Mouse (Mus musculus) ES-Bruce4 (cell line): Measurements from ENCODE around the gene Tram2. TPM values are rescaled to one million over a fixed set of nuclear protein-coding genes. Genes with fewer than 3 reads are reported as not detected.
A peak's percentile ranks its signal among the peaks of the same experiment; 100 is the strongest.

Experiments
- H3K27ac ChIP-seq: 2 replicates; pipeline ENCODE4 v1.5.1; 2012; ENCODE audit warnings: low read length, inconsistent platforms; ENCODE audit not compliant: insufficient read depth
- H3K27me3 ChIP-seq: 2 replicates; pipeline ENCODE4 v1.6.1; 2012; ENCODE audit warnings: mild to moderate bottlenecking, low read length, inconsistent platforms; ENCODE audit not compliant: control insufficient read depth, poor library complexity, insufficient read depth, severe bottlenecking
- H3K36me3 ChIP-seq: 2 replicates; pipeline ENCODE4 v1.6.1; 2012; ENCODE audit warnings: inconsistent platforms, mild to moderate bottlenecking, low read length, moderate library complexity; ENCODE audit not compliant: control insufficient read depth, poor library complexity, insufficient read depth, severe bottlenecking
- H3K4me1 ChIP-seq: one replicate; pipeline ENCODE4 v1.8.1; 2011; ENCODE audit warnings: low read length; ENCODE audit not compliant: control insufficient read depth, insufficient read depth
- H3K4me3 ChIP-seq: 2 replicates; pipeline ENCODE4 v1.5.1; 2011; ENCODE audit warnings: low read depth, mild to moderate bottlenecking, low read length
- H3K9ac ChIP-seq: 2 replicates; pipeline ENCODE4 v1.6.1; 2012; ENCODE audit warnings: low read depth, mild to moderate bottlenecking, inconsistent platforms; ENCODE audit not compliant: poor library complexity, severe bottlenecking
- H3K9me3 ChIP-seq: replicated peaks from 2 replicates; pipeline ENCODE4 v1.6.1; 2012; ENCODE audit warnings: mild to moderate bottlenecking, low read length, inconsistent platforms; ENCODE audit not compliant: control insufficient read depth, poor library complexity, insufficient read depth, severe bottlenecking
- CTCF ChIP-seq: IDR thresholded peaks from one replicate; pipeline ENCODE4 v1.8.1; 2011; ENCODE audit warnings: low read depth, low read length
- EP300 ChIP-seq: IDR thresholded peaks from 2 replicates; pipeline ENCODE4 v1.6.1; 2011; ENCODE audit warnings: low read depth, low read length; ENCODE audit not compliant: insufficient read depth
- POLR2A ChIP-seq: IDR thresholded peaks from one replicate; pipeline ENCODE4 v1.8.1; 2011; ENCODE audit warnings: low read length; ENCODE audit not compliant: insufficient read depth
- polyA plus RNA-seq: library from polyadenylated mRNA; stranded (reverse); fragments of >200 nt; gene quantifications from 2 replicates; pipeline ENCODE4 v1.2.4, GENCODE M21; 2011; ENCODE audit warnings: low read depth; ENCODE audit not compliant: missing spikeins, insufficient read depth, insufficient read length

Tram2 gene
- polyA plus RNA-seq, 1 experiment = 15.2 TPM

DNA sequence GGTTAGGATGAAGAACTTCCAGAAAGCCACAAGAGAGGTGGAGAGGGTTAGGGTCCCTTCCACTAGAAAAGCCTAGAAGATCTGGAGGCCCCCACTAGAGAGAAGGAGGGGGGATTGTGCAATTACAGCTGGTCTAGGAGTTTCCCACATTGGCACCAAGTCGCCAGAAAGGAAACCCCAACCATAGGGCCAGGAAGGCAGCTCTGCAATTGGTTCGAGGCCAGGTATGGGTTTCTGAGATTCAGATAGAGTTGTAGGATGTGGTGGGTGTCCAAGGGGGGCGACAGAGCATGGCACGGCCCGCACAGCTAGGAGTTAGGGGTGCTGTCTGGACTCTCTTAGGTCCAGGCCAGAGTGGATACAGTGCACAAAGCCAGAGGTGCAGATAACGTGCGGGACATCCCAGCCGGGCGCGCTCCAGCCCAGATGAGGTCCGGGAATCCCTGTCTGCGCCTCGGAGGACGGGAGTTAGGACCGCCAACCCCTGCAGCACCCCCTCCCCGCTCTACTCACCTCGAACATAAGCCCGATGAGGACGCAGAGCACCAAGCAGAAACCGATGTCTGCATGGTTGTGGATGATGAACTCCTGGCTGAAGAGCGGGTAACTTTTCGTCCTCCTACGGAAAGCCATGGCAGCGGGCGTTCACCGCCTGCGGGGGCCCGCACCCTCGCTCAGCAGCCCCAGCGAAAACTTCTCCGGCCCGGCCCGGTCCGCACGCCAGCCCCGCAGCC, 381 bp downstream of the Tram2 start:
- Histone ChIP-seq H3K4me1 (peaks cover 3% of the 10 kb centered on the region), H3K9ac (peak overlapping the region; percentile 63), H3K27ac (no peak overlapping the region), H3K27me3 (no peaks in the 10 kb centered on the region), H3K36me3 (no peaks in the 10 kb centered on the region), H3K9me3 (no peaks in the 10 kb centered on the region), H3K4me3 (peak overlapping the region; percentile 72)
- TF ChIP-seq CTCF (no peak), EP300 (no peak), POLR2A (no peak)

DNA sequence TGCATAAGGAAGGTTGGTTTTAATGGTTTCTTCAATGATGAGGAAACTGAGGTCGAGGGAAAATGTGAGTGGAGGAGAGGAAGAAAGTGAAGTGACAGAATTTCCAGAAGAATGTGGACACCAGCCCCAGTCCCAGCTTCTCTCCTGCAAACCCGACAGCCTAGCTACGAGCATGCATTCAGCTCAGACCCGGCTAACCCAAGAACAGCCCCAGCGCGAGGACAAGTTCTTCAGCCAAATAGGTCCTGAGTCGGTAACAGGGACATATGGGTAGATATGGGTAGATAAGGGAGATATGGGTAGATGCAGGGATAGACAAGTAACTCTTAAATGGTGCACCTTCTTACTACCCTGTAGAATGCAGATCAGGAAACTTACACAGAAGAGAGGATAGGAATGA, 1.4 kb downstream of the Tram2 start:
- no peak overlapping the region for H3K27ac ChIP-seq
- H3K4me3 ChIP-seq = no peak overlapping the region
- H3K9ac ChIP-seq = no peak overlapping the region
- peaks cover 3% of the 10 kb centered on the region for H3K4me1 ChIP-seq
- no peaks in the 10 kb centered on the region for H3K9me3 ChIP-seq
- no peaks in the 10 kb centered on the region for H3K36me3 ChIP-seq
- TF ChIP-seq EP300 = no peak
- no peak for TF ChIP-seq CTCF
- TF ChIP-seq POLR2A = no peak
- H3K27me3 ChIP-seq = no peaks in the 10 kb centered on the region

DNA sequence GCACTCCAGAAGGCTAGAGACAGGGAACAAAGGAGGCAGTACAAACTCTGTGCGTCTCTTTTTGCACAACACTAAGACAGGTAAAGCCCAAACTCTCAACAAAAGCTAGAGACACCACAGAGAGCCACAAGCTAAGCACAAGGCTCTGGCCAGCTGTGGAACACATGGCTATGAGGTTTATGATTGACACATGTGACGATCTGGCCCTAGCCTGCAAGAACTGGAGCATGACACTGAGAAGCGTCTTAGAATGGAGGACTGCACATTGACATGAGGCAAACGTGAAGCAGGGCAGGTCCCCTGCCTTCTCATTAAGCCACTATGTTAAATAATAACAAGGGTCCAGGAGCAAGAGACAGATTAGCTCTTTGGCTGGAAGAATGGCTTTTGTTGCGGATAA, 1.8 kb downstream of the Tram2 start:
- Histone ChIP-seq H3K4me3 (no peak overlapping the region), H3K27ac (no peak overlapping the region), H3K36me3 (no peaks in the 10 kb centered on the region), H3K9ac (no peak overlapping the region), H3K4me1 (peaks cover 3% of the 10 kb centered on the region), H3K9me3 (no peaks in the 10 kb centered on the region), H3K27me3 (no peaks in the 10 kb centered on the region)
- no peak for TF ChIP-seq CTCF
- no peak for TF ChIP-seq POLR2A
- no peak for TF ChIP-seq EP300

DNA sequence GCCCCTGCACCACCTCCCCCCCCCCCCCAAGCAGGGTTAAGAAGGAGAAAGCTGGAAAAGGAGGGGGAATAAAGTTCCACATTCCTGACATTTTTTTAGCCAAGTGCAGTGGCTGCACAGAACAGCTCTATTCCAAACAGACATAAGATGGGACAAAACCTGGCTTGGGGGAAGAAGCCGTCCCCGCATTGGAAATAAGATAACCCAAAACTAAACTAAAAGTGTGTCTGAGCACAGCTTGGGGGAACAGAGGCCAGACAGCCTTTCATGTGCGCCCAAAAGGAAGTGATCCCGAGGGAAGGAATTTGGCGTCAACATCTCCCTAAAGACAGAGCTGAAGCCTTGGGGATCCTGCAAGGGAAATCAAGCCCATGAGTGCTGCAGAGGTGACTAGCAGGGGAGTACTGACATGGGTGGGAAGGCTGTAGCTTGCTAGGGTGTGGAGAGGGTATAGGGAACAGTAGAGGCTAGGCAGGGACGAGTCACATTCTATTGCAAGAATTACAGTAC, 3.0 kb downstream of the Tram2 start:
- Histone ChIP-seq H3K27me3 (no peaks in the 10 kb centered on the region), H3K9me3 (no peaks in the 10 kb centered on the region), H3K4me3 (no peak overlapping the region), H3K4me1 (peaks cover 3% of the 10 kb centered on the region), H3K27ac (no peak overlapping the region), H3K9ac (no peak overlapping the region), H3K36me3 (no peaks in the 10 kb centered on the region)
- TF ChIP-seq POLR2A (no peak), CTCF (no peak), EP300 (no peak)

GRCm38 (mm10) chr1:21074231-21074630, 4.8 kb downstream of the Tram2 start:
- Histone ChIP-seq H3K36me3 (no peaks in the 10 kb centered on the region), H3K4me1 (peaks cover 3% of the 10 kb centered on the region), H3K9ac (no peak overlapping the region), H3K27me3 (no peaks in the 10 kb centered on the region), H3K27ac (no peak overlapping the region), H3K4me3 (no peak overlapping the region), H3K9me3 (no peaks in the 10 kb centered on the region)
- TF ChIP-seq CTCF (no peak), EP300 (no peak), POLR2A (no peak)

- H3K9ac ChIP-seq = no peak overlapping the region
- H3K27ac ChIP-seq = no peak overlapping the region
- no peaks in the 10 kb centered on the region for H3K9me3 ChIP-seq
- H3K4me3 ChIP-seq = no peak overlapping the region
- H3K4me1 ChIP-seq = peaks cover 3% of the 10 kb centered on the region
- H3K36me3 ChIP-seq = no peaks in the 10 kb centered on the region
- no peak for TF ChIP-seq EP300
- no peak for TF ChIP-seq POLR2A
- no peak for TF ChIP-seq CTCF
- H3K27me3 ChIP-seq = no peaks in the 10 kb centered on the region
These were observed 6.1 kb downstream of the Tram2 start for GRCm38 (mm10) chr1:21072875-21073444.
